ENCODE assay signal across 32 mouse cellular contexts in genomic region chr19:41768711-41769110, GRCm38 (mm10). TPM values are rescaled to one million over a fixed set of nuclear protein-coding genes. Genes with fewer than 3 reads are reported as not detected.
A peak's percentile ranks its signal among the peaks of the same experiment; 100 is the strongest.
DNase-seq lines count a peak whose midpoint lies in the region; ATAC-seq lines count a peak whose summit lies in the region.
"Had no signal": no experiment of that assay in that cellular context is flagged by ENCODE, and none has a peak within 500 bp of the region (broad histone marks: within the 10 kb centered on the region; RNA-seq: fewer than 3 reads in every experiment).

No protein-coding gene starts in this region.

- 90% methylated on average over 7 of the region's 7 CpGs for WGBS in macrophage (ENCODE audit: missing documents)
- 90% methylated on average over 7 of the region's 7 CpGs for WGBS in intestine, embryonic 15.5 days

- no peaks in the 10 kb centered on the region for H3K9me3 ChIP-seq in intestine, embryonic 15.5 days
- H3K9me3 ChIP-seq: embryonic facial prominence, embryonic 13.5 days; forebrain, embryonic 10.5 days; hindbrain, embryonic 10.5 days; hindbrain, embryonic 15.5 days; limb, embryonic 12.5 days; liver, embryonic 15.5 days; neural tube, embryonic 13.5 days had no signal

- peak overlapping the region; percentile 3; the same call in 1 of the 2 replicates for H3K4me3 ChIP-seq in macrophage (ENCODE audit: inconsistent target)
- no peak overlapping the region for H3K4me3 ChIP-seq in intestine, embryonic 15.5 days (replicated peaks)
- H3K4me3 ChIP-seq: embryonic facial prominence, embryonic 13.5 days; forebrain, embryonic 10.5 days; hindbrain, embryonic 10.5 days; hindbrain, embryonic 15.5 days; limb, embryonic 12.5 days; liver, embryonic 15.5 days; myocyte; neural tube, embryonic 13.5 days had no signal

- H3K4me2 ChIP-seq in intestine, embryonic 15.5 days (replicated peaks): no peak overlapping the region
- H3K4me2 ChIP-seq: embryonic facial prominence, embryonic 13.5 days; hindbrain, embryonic 15.5 days; limb, embryonic 12.5 days; liver, embryonic 15.5 days; lung, embryonic 14.5 days; midbrain, embryonic 11.5 days; neural tube, embryonic 13.5 days had no signal

- no peak for ATAC-seq in cerebellum, adult (ENCODE audit: insufficient number of reproducible peaks, low FRiP score, low TSS enrichment)
- no peak for ATAC-seq in intestine, embryonic 15.5 days
- ATAC-seq: forebrain, embryonic 16.5 days; intestine, embryonic 16.5 days had no signal

- H3K4me1 ChIP-seq in intestine, embryonic 15.5 days (replicated peaks): no peaks in the 10 kb centered on the region
- H3K4me1 ChIP-seq: limb, embryonic 12.5 days; neural tube, embryonic 13.5 days had no signal

- H3K27ac ChIP-seq in macrophage: no peak overlapping the region; the same call in 1 of the 2 replicates
- no peak overlapping the region for H3K27ac ChIP-seq in intestine, embryonic 15.5 days
- H3K27ac ChIP-seq: embryonic facial prominence, embryonic 13.5 days; forebrain, embryonic 10.5 days; hindbrain, embryonic 10.5 days; hindbrain, embryonic 15.5 days; limb, embryonic 12.5 days; liver, embryonic 15.5 days; neural tube, embryonic 13.5 days; stomach, postnatal 0 days had no signal

- H3K9ac ChIP-seq in intestine, embryonic 15.5 days: no peak overlapping the region
- H3K9ac ChIP-seq: embryonic facial prominence, embryonic 13.5 days; hindbrain, embryonic 15.5 days; limb, embryonic 12.5 days; liver, embryonic 15.5 days; lung, embryonic 14.5 days; neural tube, embryonic 13.5 days had no signal

- peaks cover 35% of the 10 kb centered on the region for H3K36me3 ChIP-seq in macrophage (ENCODE audit: inconsistent target)
- H3K36me3 ChIP-seq in intestine, embryonic 15.5 days: peaks cover 16% of the 10 kb centered on the region
- H3K36me3 ChIP-seq: hindbrain, embryonic 15.5 days had no signal

- peaks cover 87% of the 10 kb centered on the region for H3K79me2 ChIP-seq in macrophage (ENCODE audit: inconsistent target)

- DNase-seq in T-cell, adult 2 months (ENCODE audit: low spot score): peak; percentile 63
- peak; percentile 79 for DNase-seq in thymus, postnatal 0 days (ENCODE audit: low spot score)
- DNase-seq in thymus, postnatal 4 days: peak; percentile 64
- no peak for DNase-seq in spleen, postnatal 36 days (ENCODE audit: low spot score in 2 of 2)
- DNase-seq in kidney, adult 8-10 months: no peak
- DNase-seq: adrenal gland, adult 8-10 months; B cell, adult 2 months; cerebellum, adult 11 months; cerebellum, adult 9-10 months; cerebellum, postnatal 36 days; gastrocnemius, postnatal 10 days; heart, postnatal 14 days; kidney, adult 9 months; kidney, postnatal 10 days; lung, embryonic 14.5 days; lung, postnatal 14 days had no signal

- no peaks in the 10 kb centered on the region for H3K27me3 ChIP-seq in intestine, embryonic 15.5 days (replicated peaks)
- H3K27me3 ChIP-seq: embryonic facial prominence, embryonic 13.5 days; hindbrain, embryonic 15.5 days; limb, embryonic 12.5 days; liver, embryonic 15.5 days; neural tube, embryonic 13.5 days had no signal

RNA-seq across cellular contexts. Expression of gene Slit1, which starts 25.2 kb away (rescaled TPM):
- total RNA-seq in macrophage (2018; cell fraction: chromatin; rRNA removed): 100 to 1,000 TPM in 17 of 26 experiments, 10 to 100 TPM in 9; 28.1 to 163 (median 110) TPM
- total RNA-seq in macrophage (2018; cell fraction: cytosol; rRNA removed): 1 to 10 TPM; 1.9 to 8.5 (median 4.2) TPM
- total RNA-seq in macrophage (2018; cell fraction: nucleus; rRNA removed): 10 to 100 TPM; 13.7 to 76.8 (median 31.9) TPM
- 1.2 to 6.7 TPM (median 3.4 TPM) in 3 replicates for polyA plus RNA-seq in macrophage (2018)
- polyA plus RNA-seq in thymus, postnatal 0 days (2015; fragmentation: Nextera tagmentation; extraction: Ambion mirVana): 0.17 and 0.29 TPM in 2 replicates
- polyA plus RNA-seq in intestine, embryonic 15.5 days (2015; fragmentation: Nextera tagmentation; extraction: Ambion mirVana): 0.63 and 0.68 TPM in 2 replicates
- polyA plus RNA-seq: heart, embryonic 14.5 days had no signal

RNA-seq across cellular contexts. Expression of gene Arhgap19, which starts 33.1 kb away (rescaled TPM):
- 100 to 1,000 TPM in 17 of 26 experiments, 10 to 100 TPM in 8, 1 to 10 TPM in 1; 7.7 to 676 (median 183) TPM for total RNA-seq in macrophage (2018; cell fraction: chromatin; rRNA removed)
- 100 to 1,000 TPM in 12 of 26 experiments, 10 to 100 TPM in 14; 20.1 to 192 (median 78.1) TPM for total RNA-seq in macrophage (2018; cell fraction: cytosol; rRNA removed)
- total RNA-seq in macrophage (2018; cell fraction: nucleus; rRNA removed): 100 to 1,000 TPM in 19 of 26 experiments, 10 to 100 TPM in 7; 28.2 to 692 (median 204) TPM
- 95.1 to 159 TPM (median 112 TPM) in 3 replicates for polyA plus RNA-seq in macrophage (2018)
- 25.3 and 27.0 TPM in 2 replicates for polyA plus RNA-seq in thymus, postnatal 0 days (2015; fragmentation: Nextera tagmentation; extraction: Ambion mirVana)
- polyA plus RNA-seq in intestine, embryonic 15.5 days (2015; fragmentation: Nextera tagmentation; extraction: Ambion mirVana): 18.4 and 19.4 TPM in 2 replicates

Comparison
In these comparisons a context has a peak if more than half of its experiments do, and no peak if none do; other contexts are left out.
1. DNase-seq: peak in T-cell, adult 2 months (single experiment), thymus, postnatal 0 days (single experiment) and thymus, postnatal 4 days (single experiment); none in spleen, postnatal 36 days (0 of 2) and kidney, adult 8-10 months (0 of 2).